Mouse (Mus musculus): Measurements from ENCODE around the gene Sft2d2. TPM values are rescaled to one million over a fixed set of nuclear protein-coding genes. Genes with fewer than 3 reads are reported as not detected.

Gene Sft2d2
- polyA plus RNA-seq, 1 experiment: 71.5 TPM

DNA sequence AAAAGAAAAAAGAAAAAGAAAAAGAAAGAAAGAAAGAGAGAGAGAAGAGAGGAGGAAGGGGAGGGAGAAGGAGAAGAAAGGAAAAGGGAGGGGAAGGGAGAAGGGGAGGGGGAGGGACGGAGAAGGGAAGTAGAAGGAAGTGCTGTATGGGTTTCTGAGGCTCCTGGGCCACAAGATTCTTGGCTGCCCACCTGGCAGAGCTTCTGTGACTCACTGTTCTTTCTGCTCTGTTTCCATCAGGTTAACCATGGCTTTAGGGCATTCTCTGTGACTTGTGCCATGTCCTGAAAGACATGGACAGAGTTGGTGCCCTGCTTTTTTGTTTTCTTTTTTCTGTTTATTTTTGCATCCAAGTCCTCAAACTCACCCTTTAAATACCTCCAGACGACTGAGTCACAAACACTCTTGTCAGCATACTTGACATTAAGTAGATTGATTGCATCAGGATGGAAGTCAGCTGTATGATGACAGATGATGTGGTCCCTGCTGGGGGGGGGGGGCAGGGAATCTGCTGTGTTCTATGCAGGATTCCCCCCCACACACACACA, 9.3 kb upstream of the Sft2d2 start:
- Histone ChIP-seq H3K4me3 (replicated peaks; ENCODE audit: extremely low read depth, low read depth, low read length) (no peak overlapping the region), H3K4me1 (ENCODE audit: control insufficient read depth, insufficient read depth, low read length) (no peaks in the 10 kb centered on the region)
- WGBS: 32% methylated on average over 2 of the region's 2 CpGs
- TF ChIP-seq CTCF (IDR thresholded peaks at IDR 0.05; ENCODE audit: insufficient read depth, low read length) (no peak), POLR2A (IDR thresholded peaks at IDR 0.05; ENCODE audit: borderline replicate concordance, extremely low read depth, low read depth, low read length) (no peak)
- no peak for DNase-seq

DNA sequence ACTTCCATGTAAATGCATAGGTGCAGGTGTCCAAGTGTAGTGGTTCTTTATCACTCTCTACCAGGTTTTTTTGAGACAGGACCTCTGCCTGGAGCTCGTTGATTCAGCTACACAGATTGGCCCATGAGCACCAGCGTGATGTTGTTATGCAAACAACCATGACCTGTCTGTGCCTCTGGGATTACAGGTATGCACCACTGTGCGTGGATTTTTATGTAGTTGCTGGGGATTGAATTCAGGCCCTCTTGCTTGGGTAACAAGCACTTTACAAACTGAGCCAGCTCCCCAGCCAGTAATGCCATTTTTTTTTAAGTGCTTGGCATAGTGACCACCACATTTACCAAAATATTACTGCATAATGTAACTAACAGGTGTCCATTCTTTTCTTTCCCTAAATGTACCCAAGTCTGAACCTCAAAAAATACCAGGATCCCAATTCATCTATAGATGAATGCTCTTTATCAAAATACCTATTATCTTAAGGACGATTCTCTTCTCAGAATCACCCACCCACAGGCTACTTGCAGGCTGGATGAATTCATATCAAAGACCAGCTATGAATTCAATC, 7.3 kb upstream of the Sft2d2 start:
- TF ChIP-seq CTCF (IDR thresholded peaks at IDR 0.05; ENCODE audit: insufficient read depth, low read length): no peak
- no peak for TF ChIP-seq POLR2A (IDR thresholded peaks at IDR 0.05; ENCODE audit: borderline replicate concordance, extremely low read depth, low read depth, low read length)
- Histone ChIP-seq H3K4me3 (replicated peaks; ENCODE audit: extremely low read depth, low read depth, low read length) (no peak overlapping the region), H3K4me1 (ENCODE audit: control insufficient read depth, insufficient read depth, low read length) (no peaks in the 10 kb centered on the region; the same call in 1 of the 2 replicates)
- DNase-seq: no peak
- 88% methylated on average over 4 of the region's 4 CpGs for WGBS

DNA sequence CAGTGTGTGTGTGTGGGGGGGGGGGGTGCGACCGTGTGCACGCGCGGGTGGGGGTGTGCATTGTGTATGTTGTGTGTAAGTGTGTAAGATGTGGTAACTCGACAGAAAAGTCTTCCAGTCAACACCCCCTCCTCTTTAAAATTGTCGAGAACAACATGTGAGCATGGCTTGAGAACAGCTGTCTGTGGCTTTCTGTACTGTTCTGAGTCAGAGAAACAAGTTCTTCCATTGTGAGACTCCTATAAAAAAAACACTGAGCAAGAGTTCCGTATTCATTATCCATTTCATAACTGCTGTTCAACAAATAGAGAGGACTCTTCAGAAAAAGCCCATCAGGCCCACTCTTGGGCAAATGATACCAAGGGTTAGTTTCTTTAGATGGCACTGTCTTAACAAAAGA, 6.5 kb upstream of the Sft2d2 start:
- no peaks in the 10 kb centered on the region; the same call in 1 of the 2 replicates for H3K4me1 ChIP-seq (ENCODE audit: control insufficient read depth, insufficient read depth, low read length)
- no peak for TF ChIP-seq CTCF (IDR thresholded peaks at IDR 0.05; ENCODE audit: insufficient read depth, low read length)
- no peak for DNase-seq
- WGBS: 46% methylated on average over 8 of the region's 8 CpGs
- H3K4me3 ChIP-seq (replicated peaks; ENCODE audit: extremely low read depth, low read depth, low read length): no peak overlapping the region

DNA sequence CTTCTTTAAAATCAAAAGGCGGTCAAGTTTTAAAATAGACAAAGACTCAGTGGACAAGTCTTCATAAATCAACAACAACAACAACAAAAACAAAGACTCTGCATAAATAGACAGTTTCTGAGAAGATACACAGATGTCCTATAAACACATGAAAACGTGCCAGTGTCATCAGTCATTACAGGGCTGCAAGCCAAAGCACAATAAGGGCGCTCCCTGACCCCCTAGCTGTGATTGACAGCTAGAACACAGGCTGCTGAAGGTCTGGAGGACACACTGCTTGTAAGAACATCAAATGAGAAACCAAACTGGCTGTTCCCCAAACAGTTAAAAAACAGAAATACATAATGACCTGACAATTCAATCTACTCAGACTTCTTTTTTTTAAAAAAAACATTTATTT, 5.4 kb upstream of the Sft2d2 start:
- Histone ChIP-seq H3K4me3 (replicated peaks; ENCODE audit: extremely low read depth, low read depth, low read length) (no peak overlapping the region), H3K4me1 (ENCODE audit: control insufficient read depth, insufficient read depth, low read length) (peaks cover 4% of the 10 kb centered on the region; the same call in 1 of the 2 replicates)
- no peak for TF ChIP-seq CTCF (IDR thresholded peaks at IDR 0.05; ENCODE audit: insufficient read depth, low read length)
- TF ChIP-seq POLR2A (IDR thresholded peaks at IDR 0.05; ENCODE audit: borderline replicate concordance, extremely low read depth, low read depth, low read length): no peak
- no peak for DNase-seq
- 65% methylated on average over 3 of the region's 3 CpGs for WGBS

DNA sequence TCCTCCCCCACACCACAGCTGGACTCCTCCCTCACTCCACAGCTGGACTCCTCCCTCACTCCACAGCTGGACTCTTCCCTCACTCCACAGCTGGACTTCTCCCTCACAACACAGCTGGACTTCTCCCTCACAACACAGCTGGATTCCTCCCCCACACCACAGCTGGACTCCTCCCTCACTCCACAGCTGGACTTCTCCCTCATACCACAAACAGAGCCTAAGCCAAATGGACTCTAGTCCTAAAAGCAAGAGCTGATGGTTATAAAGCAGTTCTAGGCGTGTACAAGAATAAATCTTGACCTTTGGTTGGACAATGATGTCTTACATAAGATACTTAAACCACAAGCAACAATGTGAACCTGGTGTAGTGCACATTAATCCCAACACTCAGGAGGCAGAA, 4.7 kb upstream of the Sft2d2 start:
- Histone ChIP-seq H3K4me3 (replicated peaks; ENCODE audit: extremely low read depth, low read depth, low read length) (no peak overlapping the region), H3K4me1 (ENCODE audit: control insufficient read depth, insufficient read depth, low read length) (peaks cover 4% of the 10 kb centered on the region; the same call in 1 of the 2 replicates)
- 53% methylated on average over 1 of the region's 1 CpGs for WGBS
- DNase-seq: no peak
- no peak for TF ChIP-seq POLR2A (IDR thresholded peaks at IDR 0.05; ENCODE audit: borderline replicate concordance, extremely low read depth, low read depth, low read length)
- no peak for TF ChIP-seq CTCF (IDR thresholded peaks at IDR 0.05; ENCODE audit: insufficient read depth, low read length)

DNA sequence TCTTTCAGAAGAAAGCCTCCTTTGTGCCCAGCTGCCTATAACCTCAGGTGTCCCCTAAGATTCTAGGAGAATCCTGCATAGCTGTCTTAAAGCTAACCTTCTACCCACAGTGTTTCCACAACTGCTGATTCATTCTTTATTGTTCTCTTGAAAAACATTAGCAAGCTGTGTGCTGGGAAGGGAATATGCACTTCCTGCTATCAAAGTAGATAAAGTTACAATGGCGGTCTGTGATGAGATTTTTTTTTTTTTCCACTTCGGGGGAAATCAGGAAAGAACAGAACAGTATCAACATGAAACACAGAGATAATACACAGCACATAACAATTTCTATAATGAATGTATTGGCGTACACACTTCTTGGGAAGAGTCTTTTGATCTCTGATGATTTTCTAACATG, 3.6 kb upstream of the Sft2d2 start:
- WGBS: 27% methylated on average over 3 of the region's 3 CpGs
- no peak overlapping the region for H3K4me3 ChIP-seq (replicated peaks; ENCODE audit: extremely low read depth, low read depth, low read length)
- no peak for DNase-seq
- H3K4me1 ChIP-seq (ENCODE audit: control insufficient read depth, insufficient read depth, low read length): peaks cover 4% of the 10 kb centered on the region; the same call in 1 of the 2 replicates
- TF ChIP-seq POLR2A (IDR thresholded peaks at IDR 0.05; ENCODE audit: borderline replicate concordance, extremely low read depth, low read depth, low read length) (no peak), CTCF (IDR thresholded peaks at IDR 0.05; ENCODE audit: insufficient read depth, low read length) (no peak)

DNA sequence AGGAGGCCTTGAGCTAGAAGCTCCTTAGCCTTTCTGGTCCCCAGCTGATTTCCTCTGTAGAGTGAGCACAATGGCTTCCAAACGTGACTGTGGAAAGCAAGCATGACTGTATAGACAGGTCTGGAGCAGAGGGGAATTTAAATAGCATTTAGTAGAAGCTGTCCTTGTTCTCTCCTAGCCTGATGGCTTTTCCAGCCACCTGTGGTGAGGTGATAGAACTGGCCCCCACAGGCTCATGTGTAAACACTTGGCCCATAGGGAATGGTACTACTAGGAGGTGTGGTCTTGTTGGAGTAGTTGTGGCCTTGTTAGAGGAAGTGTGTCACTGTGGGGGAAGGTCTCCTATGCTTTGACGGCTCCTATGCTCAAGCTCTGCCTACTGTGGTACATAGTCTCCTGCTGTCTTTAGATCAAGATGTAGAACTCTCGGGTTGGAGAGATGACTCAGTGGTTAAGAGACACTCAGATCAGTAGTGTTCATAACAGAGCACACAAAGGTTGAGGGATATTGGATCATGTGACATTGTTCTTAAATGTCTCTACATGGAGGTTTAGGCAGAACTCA, 1.2 kb upstream of the Sft2d2 start:
- WGBS: 65% methylated on average over 3 of the region's 3 CpGs
- peaks cover 6% of the 10 kb centered on the region; the same call in 1 of the 2 replicates for H3K4me1 ChIP-seq (ENCODE audit: control insufficient read depth, insufficient read depth, low read length)
- no peak for DNase-seq
- no peak for TF ChIP-seq CTCF (IDR thresholded peaks at IDR 0.05; ENCODE audit: insufficient read depth, low read length)
- no peak for TF ChIP-seq POLR2A (IDR thresholded peaks at IDR 0.05; ENCODE audit: borderline replicate concordance, extremely low read depth, low read depth, low read length)
- no peak overlapping the region for H3K4me3 ChIP-seq (replicated peaks; ENCODE audit: extremely low read depth, low read depth, low read length)

DNA sequence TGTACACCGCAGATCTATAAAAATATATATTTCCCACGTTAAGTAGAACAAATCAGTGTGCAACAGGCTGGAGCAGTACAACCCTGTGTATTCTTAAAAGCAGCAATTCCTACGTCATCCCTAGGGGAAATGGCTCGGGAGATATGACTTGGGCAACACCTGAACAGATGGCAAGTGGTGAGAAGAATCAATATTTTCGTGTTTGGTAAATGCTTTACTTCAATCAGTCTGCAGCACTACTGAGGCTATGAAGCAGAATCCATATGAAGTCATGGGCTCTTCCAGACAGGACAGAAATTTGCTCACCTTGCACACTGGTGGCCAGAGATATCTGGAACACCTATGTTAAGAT, 400 bp upstream of the Sft2d2 start:
- peaks cover 8% of the 10 kb centered on the region; the same call in 1 of the 2 replicates for H3K4me1 ChIP-seq (ENCODE audit: control insufficient read depth, insufficient read depth, low read length)
- peak overlapping the region; percentile 91 for H3K4me3 ChIP-seq (replicated peaks; ENCODE audit: extremely low read depth, low read depth, low read length)
- no peak for DNase-seq
- TF ChIP-seq CTCF (IDR thresholded peaks at IDR 0.05; ENCODE audit: insufficient read depth, low read length) (no peak), POLR2A (IDR thresholded peaks at IDR 0.05; ENCODE audit: borderline replicate concordance, extremely low read depth, low read depth, low read length) (no peak)
- WGBS: 8% methylated on average over 5 of the region's 5 CpGs

DNA sequence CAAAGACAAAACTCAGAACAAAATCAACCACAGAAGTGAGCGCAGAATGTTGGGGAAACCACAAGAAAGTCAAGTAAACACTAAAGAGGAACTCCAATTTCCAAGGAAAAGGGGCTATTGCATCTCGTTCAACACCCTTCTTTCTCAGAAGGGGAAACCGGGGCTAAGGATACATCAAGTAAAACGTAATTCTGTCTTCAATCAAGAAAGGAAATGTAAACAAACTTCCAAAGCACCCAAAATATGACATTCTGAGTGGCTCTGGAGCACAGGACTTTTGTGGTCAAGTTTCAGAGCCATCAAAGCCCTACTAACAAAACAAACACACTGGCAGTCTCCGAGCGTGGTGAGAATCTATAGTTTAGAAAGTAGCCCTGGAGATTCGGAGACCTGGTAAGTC, 812 bp downstream of the Sft2d2 start:
- TF ChIP-seq CTCF (IDR thresholded peaks at IDR 0.05; ENCODE audit: insufficient read depth, low read length) (no peak), POLR2A (IDR thresholded peaks at IDR 0.05; ENCODE audit: borderline replicate concordance, extremely low read depth, low read depth, low read length) (no peak)
- DNase-seq: no peak
- Histone ChIP-seq H3K4me1 (ENCODE audit: control insufficient read depth, insufficient read depth, low read length) (peaks cover 16% of the 10 kb centered on the region), H3K4me3 (replicated peaks; ENCODE audit: extremely low read depth, low read depth, low read length) (peak overlapping the region; percentile 91)
- WGBS: 5% methylated on average over 7 of the region's 7 CpGs

DNA sequence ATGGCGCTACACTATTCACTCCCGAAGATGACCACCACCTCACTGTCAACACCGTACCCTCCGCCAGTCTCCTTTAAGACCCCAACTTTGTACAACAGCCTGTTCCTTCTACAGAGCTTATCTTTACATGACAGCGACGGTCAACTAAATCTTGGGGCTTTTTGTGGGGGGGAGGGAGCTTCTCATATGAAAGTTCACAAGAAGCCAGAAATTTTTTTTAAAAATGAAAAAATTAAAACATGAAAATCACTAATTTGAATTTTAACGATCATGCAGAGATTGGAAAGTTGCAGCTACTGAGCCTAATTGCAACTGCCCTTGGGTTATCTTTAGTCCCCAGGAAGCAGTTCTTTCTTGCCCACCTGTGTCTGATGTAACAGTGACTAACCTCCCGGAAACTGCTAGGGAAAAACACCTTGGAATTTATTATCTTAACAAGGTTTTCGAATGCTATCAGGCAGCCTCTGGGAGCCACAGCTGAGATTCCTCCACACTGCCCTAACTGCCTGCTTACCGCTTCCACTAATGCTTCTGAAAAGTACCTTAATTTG, 1.4 kb downstream of the Sft2d2 start:
- WGBS: 44% methylated on average over 10 of the region's 10 CpGs

More for the DNA sequence above, 1.4 kb downstream of the Sft2d2 start:
- Histone ChIP-seq H3K4me1 (ENCODE audit: control insufficient read depth, insufficient read depth, low read length) (peaks cover 16% of the 10 kb centered on the region), H3K4me3 (replicated peaks; ENCODE audit: extremely low read depth, low read depth, low read length) (peak overlapping the region; percentile 19)
- TF ChIP-seq CTCF (IDR thresholded peaks at IDR 0.05; ENCODE audit: insufficient read depth, low read length) (no peak), POLR2A (IDR thresholded peaks at IDR 0.05; ENCODE audit: borderline replicate concordance, extremely low read depth, low read depth, low read length) (no peak)
- DNase-seq: no peak

Data from lung, adult 2 months (tissue).